Mouse (Mus musculus) E14TG2a.4 (cell line): ENCODE results near the gene Pold2.

ENCODE experiments used
- CTCF ChIP-seq: conservative IDR thresholded peaks from 2 replicates; pipeline ENCODE4 v1.5.1; 2014; ENCODE audit warnings: low read length
- NANOG ChIP-seq: IDR thresholded peaks from 2 replicates; pipeline ENCODE4 v1.6.1; 2014; ENCODE audit warnings: borderline replicate concordance, low read length, mixed read lengths
- POU5F1 ChIP-seq: IDR thresholded peaks from 2 replicates; pipeline ENCODE4 v1.6.1; 2014; ENCODE audit warnings: low read length, borderline replicate concordance

DNA sequence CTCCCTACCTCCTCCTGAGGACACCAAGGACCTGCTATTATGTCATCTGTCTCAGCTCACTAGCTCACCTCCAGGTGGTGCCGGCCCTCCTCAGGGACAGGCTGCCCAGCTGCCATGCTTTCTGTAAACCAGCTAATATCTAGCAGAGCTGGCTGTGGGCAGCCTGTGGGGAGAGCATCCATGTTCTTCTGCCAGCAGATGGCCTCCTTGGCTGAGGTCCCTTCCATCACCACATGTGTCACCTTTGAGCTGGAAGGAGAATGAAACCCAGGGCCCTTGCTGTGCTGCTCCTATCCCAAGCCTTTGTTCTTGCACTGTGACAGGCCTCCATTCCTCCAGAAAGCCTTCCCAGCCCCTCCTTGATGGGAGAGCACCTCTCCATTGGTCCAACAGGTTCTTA, 42.0 kb downstream of the Pold2 start:
- TF ChIP-seq NANOG (no peak), CTCF (no peak), POU5F1 (no peak)
